Mouse (Mus musculus) cerebellum, postnatal 14 days (tissue): ENCODE results near the gene Ppia.
"Not testable (repeated sequence)": the region's sequence is repeated elsewhere in the genome, so short reads cannot be mapped to it uniquely, and the experiment has no call there.

Experiments
- DNase-seq, 2 experiments: peaks; one replicate each; pipeline ENCODE4 v3.0.0; 2021; ENCODE audit warnings: mixed read lengths in 2 of 2

The Ppia gene

GRCm38 (mm10) chr11:6414751-6415550 lies at the start of gene Ppia:
Gene Ppia (plus strand): TSS chr11:6415443.
- peak in 1 of 2 experiments; percentile 44 for DNase-seq

GRCm38 (mm10) chr11:6365885-6366284 lies 49.4 kb upstream of the Ppia start:
- peak; percentile 82 to 86 for DNase-seq

GRCm38 (mm10) chr11:6366434-6366833 lies 48.8 kb upstream of the Ppia start:
- no peak for DNase-seq

GRCm38 (mm10) chr11:6367156-6367555 lies 48.1 kb upstream of the Ppia start:
- no peak for DNase-seq

GRCm38 (mm10) chr11:6367986-6368385 lies 47.3 kb upstream of the Ppia start:
- DNase-seq: not testable (repeated sequence)

GRCm38 (mm10) chr11:6371376-6372155 lies 43.7 kb upstream of the Ppia start:
- DNase-seq: no peak

- peak in 1 of 2 experiments; percentile 47 for DNase-seq
Measured at GRCm38 (mm10) chr11:6372784-6373183, 42.5 kb upstream of the Ppia start.

GRCm38 (mm10) chr11:6380916-6381315 lies 34.3 kb upstream of the Ppia start:
- no peak for DNase-seq

GRCm38 (mm10) chr11:6388126-6388725 lies 27.0 kb upstream of the Ppia start:
- DNase-seq: no peak

- DNase-seq: peak; percentile 97
Measured at GRCm38 (mm10) chr11:6388726-6389413, 26.4 kb upstream of the Ppia start, which contains the start of gene Zmiz2. Gene Zmiz2 (plus strand): TSS chr11:6389074.

- peak in 1 of 2 experiments; percentile 54 for DNase-seq
Measured at GRCm38 (mm10) chr11:6389483-6389921, 25.7 kb upstream of the Ppia start.

- DNase-seq: no peak
Measured at GRCm38 (mm10) chr11:6390376-6391053, 24.7 kb upstream of the Ppia start.

GRCm38 (mm10) chr11:6391516-6392276 lies 23.5 kb upstream of the Ppia start:
- no peak for DNase-seq

GRCm38 (mm10) chr11:6392857-6393256 lies 22.4 kb upstream of the Ppia start:
- peak in 1 of 2 experiments; percentile 9 for DNase-seq

- DNase-seq: peak; percentile 70 to 79
Measured at GRCm38 (mm10) chr11:6393866-6394265, 21.4 kb upstream of the Ppia start.

- peak in 1 of 2 experiments; percentile 13 for DNase-seq
Measured at GRCm38 (mm10) chr11:6395565-6395964, 19.7 kb upstream of the Ppia start.

- DNase-seq: peak in 1 of 2 experiments; percentile 13
Measured at GRCm38 (mm10) chr11:6398141-6398540, 17.1 kb upstream of the Ppia start.

GRCm38 (mm10) chr11:6402515-6403510 lies 12.4 kb upstream of the Ppia start:
- peak; percentile 60 to 82 for DNase-seq

GRCm38 (mm10) chr11:6403830-6404405 lies 11.3 kb upstream of the Ppia start:
- DNase-seq: no peak
